Mouse (Mus musculus) liver, adult (tissue): ENCODE data around the gene Slit1.

Experiments used
- GATA4 ChIP-seq: IDR thresholded peaks from 2 replicates; pipeline ENCODE4 v1.6.1; 2014; ENCODE audit warnings: mild to moderate bottlenecking, low read length; ENCODE audit not compliant: insufficient replicate concordance

Slit1 gene

GRCm38 (mm10) chr19:41581706-41582420 lies 161.6 kb downstream of the Slit1 start, which contains the start of gene Gm340:
TSS of gene Gm340 (plus strand) at chr19:41582370.
- no peak for TF ChIP-seq GATA4

GRCm38 (mm10) chr19:41579311-41579920 lies 164.0 kb downstream of the Slit1 start:
- no peak for TF ChIP-seq GATA4

DNA sequence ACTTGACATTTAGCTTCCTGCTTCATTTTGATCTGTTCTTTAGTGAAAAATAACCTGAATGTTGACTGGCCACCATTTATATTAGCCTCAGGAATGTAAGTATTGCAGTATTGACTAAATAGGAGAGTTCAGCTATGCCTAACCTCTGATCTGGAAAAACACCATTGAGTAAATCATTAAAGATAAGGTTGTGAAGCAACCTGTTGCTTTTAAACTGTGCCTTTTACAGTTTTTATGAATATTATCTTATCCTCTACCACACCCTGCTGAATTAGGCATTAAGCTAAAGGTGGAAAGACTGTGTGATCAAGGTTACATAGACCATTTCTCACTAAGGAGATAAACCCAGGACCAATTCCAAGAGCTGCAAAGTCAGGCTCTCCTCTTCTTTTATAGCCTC lies 165.9 kb downstream of the Slit1 start:
- TF ChIP-seq GATA4 = peak; percentile 43; the same call in 1 of the 2 replicates

DNA sequence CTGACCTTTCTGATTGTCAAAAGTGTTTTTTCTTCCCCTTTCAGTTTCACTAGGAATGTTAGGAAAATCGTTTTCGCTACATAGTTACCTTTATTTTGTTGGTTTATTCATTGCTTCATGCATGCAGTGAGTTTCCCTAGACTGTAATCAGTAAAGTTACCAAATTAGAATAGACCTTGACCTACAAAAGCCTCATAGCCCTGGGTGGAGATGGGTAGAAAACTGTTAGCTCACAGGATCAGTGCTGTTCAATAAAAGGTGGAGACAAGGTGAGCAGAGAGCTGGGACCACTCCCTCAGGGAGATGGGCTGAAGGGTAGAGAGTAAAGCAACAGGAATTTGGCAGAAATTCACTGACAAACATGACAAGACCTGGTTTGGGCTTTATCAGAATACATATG lies 169.8 kb downstream of the Slit1 start:
- TF ChIP-seq GATA4 = peak; percentile 37; the same call in 1 of the 2 replicates

DNA sequence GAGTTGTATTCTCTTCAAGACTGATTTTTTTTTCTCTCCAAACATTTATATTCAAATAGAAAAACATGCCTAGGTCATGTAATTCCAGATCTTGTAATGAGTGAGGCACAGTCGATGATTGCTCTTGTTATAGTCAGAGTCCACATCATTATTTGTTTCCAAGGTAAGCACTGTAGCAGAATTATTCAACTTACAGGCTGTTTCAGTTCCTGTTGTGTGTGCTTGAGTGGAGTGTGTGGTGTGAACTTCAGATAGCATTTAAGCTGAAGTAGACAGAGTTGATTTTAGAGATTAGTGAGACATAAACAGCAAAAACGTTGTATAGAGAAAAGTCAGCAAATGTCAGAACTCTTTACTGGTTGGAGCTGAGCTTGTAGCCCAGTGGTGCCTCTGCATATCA lies 174.7 kb downstream of the Slit1 start:
- no peak for TF ChIP-seq GATA4

DNA sequence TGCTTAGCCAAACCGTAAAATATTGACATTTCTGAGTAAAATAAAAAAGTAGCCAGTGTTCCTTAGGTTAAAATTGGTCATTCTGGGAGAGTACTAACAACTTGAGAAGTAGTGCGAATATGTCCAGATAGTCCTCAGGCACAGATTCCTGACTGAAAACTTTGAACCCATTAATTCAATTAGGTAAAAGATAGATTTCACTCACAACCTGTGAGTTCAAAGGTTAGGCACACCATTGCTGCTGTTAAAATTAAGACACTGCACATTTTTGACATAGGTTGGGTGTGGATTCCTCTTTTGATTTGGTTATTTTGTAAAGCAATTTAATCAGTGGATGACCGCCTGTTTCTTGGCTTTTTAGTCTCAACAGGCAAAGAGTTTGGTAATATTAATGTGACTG lies 182.6 kb downstream of the Slit1 start:
- no peak for TF ChIP-seq GATA4

GRCm38 (mm10) chr19:41558891-41559486 lies 184.5 kb downstream of the Slit1 start:
- no peak for TF ChIP-seq GATA4

DNA sequence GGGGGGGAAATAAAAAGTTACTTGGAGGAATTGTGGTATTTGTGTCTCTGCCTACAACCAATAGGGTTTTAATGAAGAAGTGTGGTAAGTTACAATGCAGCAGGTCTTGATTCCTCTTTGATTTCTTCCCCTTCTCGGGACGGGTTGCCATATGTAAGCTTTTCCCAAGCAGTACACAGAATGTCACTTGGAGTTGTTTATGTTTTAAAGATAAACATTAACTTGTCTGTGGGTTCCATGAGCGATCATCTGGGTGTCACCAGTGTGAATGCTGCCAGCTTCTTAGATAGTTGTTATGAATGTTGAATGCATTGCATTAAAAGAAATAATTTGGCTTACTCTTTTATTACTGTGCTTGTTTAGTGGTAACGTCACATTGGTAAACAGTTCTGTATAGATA lies 186.0 kb downstream of the Slit1 start:
- no peak for TF ChIP-seq GATA4

DNA sequence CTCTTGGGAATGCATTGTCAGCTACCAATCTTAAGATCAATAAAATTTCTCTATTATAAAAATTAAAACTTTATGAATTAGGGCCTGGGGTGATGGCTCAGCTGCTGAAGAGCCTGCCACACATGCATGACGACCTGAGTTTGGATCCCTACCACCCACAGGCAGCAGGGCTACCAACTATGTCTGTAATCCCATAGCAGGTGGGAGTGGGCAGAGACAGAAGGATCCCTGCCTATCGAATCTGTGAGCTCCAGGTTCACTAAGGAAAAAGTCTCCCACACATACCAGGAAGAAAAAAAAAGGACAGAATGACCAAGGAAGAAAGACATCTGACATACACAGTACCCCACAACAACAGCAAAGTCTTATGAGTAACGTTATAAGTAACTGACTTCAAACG lies 186.5 kb downstream of the Slit1 start:
- TF ChIP-seq GATA4 = no peak
